Mouse (Mus musculus): ENCODE results near the gene Srl.
A peak's percentile ranks its signal among the peaks of the same experiment; 100 is the strongest.
"Not testable (repeated sequence)": the region's sequence is repeated elsewhere in the genome, so short reads cannot be mapped to it uniquely, and the experiment has no call there.

The Srl gene

GRCm38 (mm10) chr16:4541501-4542198, at the start of gene Srl:
Srl (minus strand) TSS chr16:4541816.
- DNase-seq, result peak; percentile 96 to 98

- DNase-seq, result no peak
These were observed 48.6 kb upstream of the Srl start for GRCm38 (mm10) chr16:4590236-4590635.

GRCm38 (mm10) chr16:4587516-4588210, 46.0 kb upstream of the Srl start:
- no peak for DNase-seq

GRCm38 (mm10) chr16:4586531-4587123, 45.0 kb upstream of the Srl start:
- DNase-seq, result peak; percentile 92

- no peak for DNase-seq
These were observed 44.3 kb upstream of the Srl start for GRCm38 (mm10) chr16:4585642-4586530.

- no peak for DNase-seq
These were observed 42.8 kb upstream of the Srl start for GRCm38 (mm10) chr16:4584438-4584837.

- DNase-seq, result no peak
These were observed 42.2 kb upstream of the Srl start for GRCm38 (mm10) chr16:4583807-4584206.

GRCm38 (mm10) chr16:4581179-4581578, 39.6 kb upstream of the Srl start:
- not testable (repeated sequence) for DNase-seq

- no peak for DNase-seq
These were observed 37.0 kb upstream of the Srl start for GRCm38 (mm10) chr16:4578630-4579029.

- DNase-seq, result no peak
These were observed 35.3 kb upstream of the Srl start for GRCm38 (mm10) chr16:4576873-4577272.

- no peak for DNase-seq
These were observed 34.4 kb upstream of the Srl start for GRCm38 (mm10) chr16:4576038-4576437.

- DNase-seq, result no peak
These were observed 29.1 kb upstream of the Srl start for GRCm38 (mm10) chr16:4570737-4571136.

GRCm38 (mm10) chr16:4567912-4568311, 26.3 kb upstream of the Srl start:
- DNase-seq, result peak; percentile 82 to 83

- peak; percentile 61 to 67 for DNase-seq
These were observed 18.7 kb upstream of the Srl start for GRCm38 (mm10) chr16:4560145-4560952.

GRCm38 (mm10) chr16:4559715-4560144, 18.1 kb upstream of the Srl start, which contains the start of gene Tfap4:
Tfap4 (minus strand) TSS chr16:4559854.
- peak; percentile 77 to 85 for DNase-seq

GRCm38 (mm10) chr16:4558980-4559631, 17.5 kb upstream of the Srl start:
- DNase-seq, result peak; percentile 67 to 75

- DNase-seq, result peak; percentile 90 to 94
These were observed 16.9 kb upstream of the Srl start for GRCm38 (mm10) chr16:4558384-4558979.

- DNase-seq, result peak; percentile 59 to 60
These were observed 16.3 kb upstream of the Srl start for GRCm38 (mm10) chr16:4557949-4558348.

- DNase-seq, result no peak
These were observed 15.5 kb upstream of the Srl start for GRCm38 (mm10) chr16:4557085-4557484.

GRCm38 (mm10) chr16:4555555-4555954, 13.9 kb upstream of the Srl start:
- no peak for DNase-seq
